Mouse (Mus musculus): ENCODE results near the gene Gm8113. TPM values are rescaled to one million over a fixed set of nuclear protein-coding genes. Genes with fewer than 3 reads are reported as not detected.
"Not testable (repeated sequence)": the region's sequence is repeated elsewhere in the genome, so short reads cannot be mapped to it uniquely, and the experiment has no call there.

Gene Gm8113
- polyA plus RNA-seq, 1 experiment from 2014 or later: 7.1 TPM

GRCm38 (mm10) chr14:43933399-43933798, 8.2 kb downstream of the Gm8113 start:
- not testable (repeated sequence) for H3K9me3 ChIP-seq (replicated peaks); H3K27ac ChIP-seq (replicated peaks); H3K4me3 ChIP-seq (replicated peaks); H3K36me3 ChIP-seq; H3K9ac ChIP-seq (replicated peaks); H3K4me1 ChIP-seq; H3K27me3 ChIP-seq (replicated peaks); H3K4me2 ChIP-seq; ATAC-seq (ENCODE audit: low FRiP score)
- WGBS: 58% methylated on average over 5 of the region's 5 CpGs

- WGBS: 52% methylated on average over 2 of the region's 2 CpGs
- not testable (repeated sequence) for H3K9me3 ChIP-seq (replicated peaks); H3K4me2 ChIP-seq; ATAC-seq (ENCODE audit: low FRiP score); H3K36me3 ChIP-seq; H3K4me3 ChIP-seq (replicated peaks); H3K4me1 ChIP-seq; H3K27ac ChIP-seq (replicated peaks); H3K27me3 ChIP-seq (replicated peaks); H3K9ac ChIP-seq (replicated peaks)
These were observed 28.2 kb downstream of the Gm8113 start for GRCm38 (mm10) chr14:43953382-43953781.

- WGBS: no CpG with 5 or more reads among the region's 1 CpGs
- H3K4me2 ChIP-seq; H3K36me3 ChIP-seq; H3K27ac ChIP-seq (replicated peaks); H3K4me3 ChIP-seq (replicated peaks); ATAC-seq (ENCODE audit: low FRiP score); H3K9ac ChIP-seq (replicated peaks); H3K9me3 ChIP-seq (replicated peaks); H3K27me3 ChIP-seq (replicated peaks); H3K4me1 ChIP-seq: not testable (repeated sequence)
These were observed 29.9 kb downstream of the Gm8113 start for GRCm38 (mm10) chr14:43955074-43955473.

GRCm38 (mm10) chr14:43956769-43957168, 31.6 kb downstream of the Gm8113 start, which contains the start of gene Ang5:
Ang5 (plus strand) TSS chr14:43957069.
- H3K27ac ChIP-seq (replicated peaks); H3K4me3 ChIP-seq (replicated peaks); H3K4me1 ChIP-seq; H3K36me3 ChIP-seq; H3K9me3 ChIP-seq (replicated peaks); H3K27me3 ChIP-seq (replicated peaks); ATAC-seq (ENCODE audit: low FRiP score); H3K9ac ChIP-seq (replicated peaks); H3K4me2 ChIP-seq: not testable (repeated sequence)
- WGBS: no CpG with 5 or more reads among the region's 2 CpGs

Other genes with a start within 250 kb of the Gm8113 start
- gene Gm8165, start 248.2 kb upstream of the Gm8113 start, polyA plus RNA-seq (2015; fragmentation: Nextera tagmentation; extraction: Ambion mirVana): not detected in 2 replicates
- 0.61 and 0.92 TPM in 2 replicates for gene Gm7324, start 227.6 kb upstream of the Gm8113 start, polyA plus RNA-seq (2015; fragmentation: Nextera tagmentation; extraction: Ambion mirVana)
- gene Gm16506, start 197.9 kb upstream of the Gm8113 start, polyA plus RNA-seq (2015; fragmentation: Nextera tagmentation; extraction: Ambion mirVana): not detected in 2 replicates
- not detected in 2 replicates for gene Gm6526, start 177.5 kb upstream of the Gm8113 start, polyA plus RNA-seq (2015; fragmentation: Nextera tagmentation; extraction: Ambion mirVana)
- gene Gm8180, start 140.6 kb upstream of the Gm8113 start, polyA plus RNA-seq (2015; fragmentation: Nextera tagmentation; extraction: Ambion mirVana): not detected in 2 replicates
- gene Ear1, start 49.9 kb upstream of the Gm8113 start, polyA plus RNA-seq (2015; fragmentation: Nextera tagmentation; extraction: Ambion mirVana): 0.45 TPM in 1 of 2 replicates, not detected in the other
- not detected in 2 replicates for gene Ear10, start 1.8 kb upstream of the Gm8113 start, polyA plus RNA-seq (2015; fragmentation: Nextera tagmentation; extraction: Ambion mirVana)
- not detected in 2 replicates for gene Ang5, start 31.7 kb downstream of the Gm8113 start, polyA plus RNA-seq (2015; fragmentation: Nextera tagmentation; extraction: Ambion mirVana)
- not detected in 2 replicates for gene Ang6, start 76.9 kb downstream of the Gm8113 start, polyA plus RNA-seq (2015; fragmentation: Nextera tagmentation; extraction: Ambion mirVana)
- gene Ear2, start 177.3 kb downstream of the Gm8113 start, polyA plus RNA-seq (2015; fragmentation: Nextera tagmentation; extraction: Ambion mirVana): 0.22 and 0.27 TPM in 2 replicates
- not detected in 2 replicates for gene Gm3327, start 198.5 kb downstream of the Gm8113 start, polyA plus RNA-seq (2015; fragmentation: Nextera tagmentation; extraction: Ambion mirVana)